ENCODE assay signal across 32 mouse cellular contexts in genomic region chr9:5605015-5605414, GRCm38 (mm10).
"Had no signal": no experiment of that assay in that cellular context is flagged by ENCODE, and none has a peak within 500 bp of the region (broad histone marks: within the 10 kb centered on the region; RNA-seq: fewer than 3 reads in every experiment).

No protein-coding gene starts in this region.

- H3K27me3 ChIP-seq: limb, embryonic 12.5 days; limb, embryonic 13.5 days; limb, embryonic 15.5 days; liver, embryonic 12.5 days; liver, embryonic 13.5 days; liver, embryonic 15.5 days; lung, embryonic 15.5 days; megakaryocyte, embryonic 14.5 days; midbrain, embryonic 12.5 days; midbrain, embryonic 13.5 days; midbrain, embryonic 15.5 days; neural tube, embryonic 12.5 days had no signal

- H3K4me1 ChIP-seq: limb, embryonic 10.5 days; limb, embryonic 12.5 days; limb, embryonic 13.5 days; limb, embryonic 15.5 days; liver, embryonic 12.5 days; liver, embryonic 13.5 days; liver, embryonic 15.5 days; lung, embryonic 15.5 days; megakaryocyte, embryonic 14.5 days; midbrain, embryonic 10.5 days; midbrain, embryonic 12.5 days; midbrain, embryonic 13.5 days; midbrain, embryonic 15.5 days; neural tube, embryonic 12.5 days had no signal

- H3K4me3 ChIP-seq: limb, embryonic 10.5 days; limb, embryonic 12.5 days; limb, embryonic 13.5 days; limb, embryonic 15.5 days; liver, embryonic 12.5 days; liver, embryonic 13.5 days; liver, embryonic 15.5 days; lung, embryonic 15.5 days; megakaryocyte, embryonic 14.5 days; midbrain, embryonic 10.5 days; midbrain, embryonic 12.5 days; midbrain, embryonic 13.5 days; midbrain, embryonic 15.5 days; myocyte; neural tube, embryonic 12.5 days had no signal

- DNase-seq: left cerebral cortex, postnatal 4 days; liver; liver, embryonic 13.5 days; liver, postnatal 0 days; lung, adult 18-20 months; lung, adult 2 months; lung, embryonic 14.5 days; lung, postnatal 10 days; lung, postnatal 14 days; lung, postnatal 36 days; lung, postnatal 4 days; midbrain, embryonic 14.5 days had no signal

- ATAC-seq: liver, embryonic 12.5 days; liver, postnatal 0 days; lung, postnatal 0 days; midbrain, embryonic 13.5 days; midbrain, embryonic 15.5 days; midbrain, embryonic 16.5 days had no signal

- H3K9me3 ChIP-seq: limb, embryonic 10.5 days; limb, embryonic 12.5 days; limb, embryonic 13.5 days; limb, embryonic 15.5 days; liver, embryonic 12.5 days; liver, embryonic 13.5 days; liver, embryonic 15.5 days; lung, embryonic 15.5 days; megakaryocyte, embryonic 14.5 days; midbrain, embryonic 10.5 days; midbrain, embryonic 12.5 days; midbrain, embryonic 13.5 days; midbrain, embryonic 15.5 days; neural tube, embryonic 12.5 days had no signal

- H3K9ac ChIP-seq: limb, embryonic 12.5 days; limb, embryonic 13.5 days; limb, embryonic 15.5 days; liver, embryonic 12.5 days; liver, embryonic 13.5 days; liver, embryonic 14.5 days; liver, embryonic 15.5 days; liver, postnatal 0 days; lung, embryonic 14.5 days; lung, embryonic 15.5 days; midbrain, embryonic 12.5 days; midbrain, embryonic 13.5 days; midbrain, embryonic 15.5 days; neural tube, embryonic 12.5 days had no signal

- H3K36me3 ChIP-seq: limb, embryonic 10.5 days; limb, embryonic 12.5 days; limb, embryonic 13.5 days; limb, embryonic 15.5 days; liver, embryonic 12.5 days; liver, embryonic 13.5 days; liver, embryonic 15.5 days; lung, embryonic 15.5 days; midbrain, embryonic 10.5 days; midbrain, embryonic 12.5 days; midbrain, embryonic 13.5 days; midbrain, embryonic 15.5 days; neural tube, embryonic 12.5 days had no signal

- H3K4me2 ChIP-seq: limb, embryonic 12.5 days; limb, embryonic 13.5 days; limb, embryonic 15.5 days; liver, embryonic 11.5 days; liver, embryonic 12.5 days; liver, embryonic 13.5 days; liver, embryonic 15.5 days; lung, embryonic 14.5 days; lung, embryonic 15.5 days; midbrain, embryonic 11.5 days; midbrain, embryonic 12.5 days; midbrain, embryonic 13.5 days; midbrain, embryonic 15.5 days; neural tube, embryonic 12.5 days had no signal

- H3K27ac ChIP-seq: limb, embryonic 10.5 days; limb, embryonic 12.5 days; limb, embryonic 13.5 days; limb, embryonic 15.5 days; liver, embryonic 12.5 days; liver, embryonic 13.5 days; liver, embryonic 14.5 days; liver, embryonic 15.5 days; lung, embryonic 15.5 days; macrophage; midbrain, embryonic 10.5 days; midbrain, embryonic 12.5 days; midbrain, embryonic 13.5 days; midbrain, embryonic 15.5 days; neural tube, embryonic 12.5 days had no signal
